Mouse (Mus musculus) ZHBTc4 (cell line): Measurements from ENCODE around the gene Cdip1.
A peak's percentile ranks its signal among the peaks of the same experiment; 100 is the strongest.

Experiments
- DNase-seq: peaks from one replicate; pipeline ENCODE4 v3.0.0-alpha.2; 2011; ENCODE audit warnings: low read depth, low spot score

The Cdip1 gene

GRCm38 (mm10) chr16:4773289-4773970 lies 16.7 kb downstream of the Cdip1 start:
- DNase-seq = no peak

DNA sequence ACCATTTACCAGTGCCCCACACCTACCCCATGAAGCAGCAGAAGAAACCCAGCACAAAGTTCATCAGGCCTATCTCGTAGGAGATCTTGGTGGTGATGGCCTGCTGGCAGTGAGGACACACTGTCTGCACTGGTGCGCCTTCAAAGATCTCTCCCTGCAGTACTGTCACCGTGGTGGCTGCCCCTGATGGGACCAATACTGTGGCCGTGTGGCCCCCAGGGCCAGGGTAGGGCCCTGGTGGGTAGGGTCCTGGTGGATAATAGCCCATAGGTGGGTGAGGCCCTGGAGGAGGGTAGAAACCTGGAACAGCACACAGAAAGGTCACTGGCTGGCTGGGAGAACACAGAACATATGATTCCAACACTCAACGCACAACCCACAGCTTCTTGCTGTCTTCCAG lies 21.4 kb downstream of the Cdip1 start:
- no peak for DNase-seq

DNA sequence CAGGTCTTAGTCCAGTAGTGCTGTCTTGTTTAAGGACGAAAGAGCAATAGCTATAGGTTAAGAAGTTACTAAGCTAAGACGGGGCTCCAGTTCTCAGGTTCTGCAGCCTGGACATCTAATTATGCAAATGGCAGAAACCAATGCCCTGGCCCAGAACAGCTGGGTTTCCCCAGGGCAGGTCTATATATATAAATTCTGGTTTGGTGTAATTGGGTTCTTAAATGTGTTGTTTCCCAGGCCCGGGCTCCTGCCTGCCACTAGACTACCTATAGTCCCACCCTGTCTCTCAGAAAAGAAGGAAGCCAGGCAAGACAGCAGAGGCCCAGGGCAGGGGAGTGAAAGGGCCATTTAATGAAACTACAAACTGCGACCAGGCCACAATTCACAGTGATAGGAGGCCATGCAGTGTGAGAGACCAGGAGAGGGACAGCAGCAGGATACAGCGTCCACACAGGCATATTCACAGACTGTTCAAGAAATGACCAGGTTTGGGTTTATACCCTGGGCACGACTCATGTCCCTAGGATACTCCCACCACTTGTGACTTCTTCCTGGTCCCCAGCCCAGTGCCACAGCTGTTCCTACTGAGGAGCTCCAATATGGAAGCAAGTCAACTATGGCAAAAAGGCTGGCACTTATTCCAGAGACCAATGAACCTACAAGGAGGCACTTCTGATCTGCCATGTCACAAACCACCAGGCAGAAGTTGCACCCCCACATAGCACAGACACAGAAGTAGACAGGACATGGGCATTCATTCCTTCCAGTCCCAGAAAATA lies 22.9 kb downstream of the Cdip1 start:
- DNase-seq = no peak

- no peak for DNase-seq
Observed at GRCm38 (mm10) chr16:4765852-4766251, 24.2 kb downstream of the Cdip1 start.

GRCm38 (mm10) chr16:4763276-4763675 lies 26.8 kb downstream of the Cdip1 start:
- DNase-seq = peak; percentile 68

DNA sequence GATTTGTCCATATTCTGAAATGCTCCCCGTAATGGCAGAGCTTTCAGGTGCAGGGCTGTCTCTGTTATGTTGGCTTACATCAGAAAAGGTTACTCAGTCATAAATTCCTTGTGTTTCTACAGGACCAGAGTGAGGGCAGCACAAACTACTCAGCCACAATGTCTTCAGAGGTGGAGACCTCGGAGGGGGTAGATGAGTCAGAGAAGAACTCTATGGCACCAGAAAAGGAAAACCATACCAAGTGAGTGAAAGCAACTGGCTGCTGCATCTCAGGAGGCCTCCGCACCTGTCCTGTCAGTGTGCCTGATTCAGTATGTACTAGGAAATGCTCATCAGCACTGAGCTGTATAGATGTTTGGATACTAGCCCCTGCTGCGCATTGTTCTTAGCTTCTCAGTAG lies 27.7 kb downstream of the Cdip1 start:
- DNase-seq = no peak

DNA sequence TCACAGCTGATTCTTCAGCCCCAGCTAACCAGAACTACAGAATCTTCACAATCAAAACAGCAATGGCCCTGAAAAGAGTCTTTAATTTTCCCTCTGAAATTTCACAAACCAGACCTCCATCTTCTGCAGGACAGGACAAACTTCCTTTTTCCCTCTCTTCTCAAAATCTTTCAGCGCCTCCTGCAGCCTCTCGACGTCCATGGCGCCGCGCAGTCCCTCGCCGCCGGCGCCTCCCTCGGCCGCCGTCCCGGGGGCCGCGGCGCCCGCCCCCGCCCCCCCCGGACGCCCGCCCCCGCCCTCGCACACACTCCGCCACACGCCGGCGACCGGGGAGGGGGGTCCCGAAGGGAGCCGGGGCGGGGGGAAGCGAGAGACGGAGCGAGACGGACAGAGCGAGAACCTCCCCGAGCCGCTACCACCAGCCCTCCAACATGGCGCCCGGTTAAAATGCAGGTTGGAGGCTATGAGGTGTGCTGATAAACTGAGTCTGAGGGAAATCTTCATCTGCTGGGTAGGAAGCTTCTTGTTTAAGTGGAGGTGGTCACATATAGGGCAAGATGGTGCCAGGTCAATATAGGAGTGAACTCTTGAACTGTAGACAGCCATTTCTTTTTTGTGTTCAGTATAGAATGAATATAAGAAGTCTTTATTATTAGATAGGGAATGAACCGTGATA lies 33.3 kb downstream of the Cdip1 start:
- peak; percentile 39 for DNase-seq

DNA sequence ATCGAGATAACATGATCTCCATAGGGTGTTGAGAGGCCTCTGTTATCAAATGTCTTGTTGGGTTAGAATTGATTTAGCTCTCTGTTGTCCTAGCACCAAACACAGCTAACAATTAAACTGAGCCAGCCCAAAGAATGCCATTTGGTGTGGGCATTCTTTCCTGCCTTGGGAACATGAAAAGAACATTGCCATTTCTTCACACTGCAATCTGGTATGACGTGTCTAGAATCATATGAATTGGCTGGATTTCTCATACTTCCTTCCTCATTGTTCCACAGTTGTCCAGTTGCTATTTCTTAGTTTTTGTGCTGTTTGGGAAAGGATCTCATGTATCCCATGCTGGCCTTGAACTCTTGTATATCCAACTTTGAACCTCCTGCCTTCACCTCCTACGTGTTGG lies 36.0 kb downstream of the Cdip1 start:
- DNase-seq = no peak

DNA sequence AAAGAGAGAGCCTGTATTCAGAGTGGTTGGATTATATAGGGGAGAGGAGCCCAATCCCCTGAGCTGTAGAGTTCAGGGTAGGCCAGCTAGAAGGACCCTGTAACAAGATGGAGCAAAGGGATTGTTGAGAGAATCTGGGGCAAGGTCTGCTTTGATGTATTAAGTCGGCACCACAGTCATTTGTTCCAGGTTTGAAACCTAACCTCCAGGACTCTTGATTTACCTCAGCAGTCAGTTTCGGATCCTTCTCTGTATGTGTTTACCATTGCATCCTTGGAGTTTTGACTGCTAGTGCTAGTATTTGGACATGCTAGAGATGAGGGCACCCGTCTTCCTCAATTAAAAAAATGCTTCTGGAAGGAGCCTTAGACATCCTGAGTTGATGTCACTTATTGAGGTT lies 37.9 kb downstream of the Cdip1 start:
- no peak for DNase-seq

- no peak for DNase-seq
Observed at GRCm38 (mm10) chr16:4742186-4742585, 47.9 kb downstream of the Cdip1 start.

DNA sequence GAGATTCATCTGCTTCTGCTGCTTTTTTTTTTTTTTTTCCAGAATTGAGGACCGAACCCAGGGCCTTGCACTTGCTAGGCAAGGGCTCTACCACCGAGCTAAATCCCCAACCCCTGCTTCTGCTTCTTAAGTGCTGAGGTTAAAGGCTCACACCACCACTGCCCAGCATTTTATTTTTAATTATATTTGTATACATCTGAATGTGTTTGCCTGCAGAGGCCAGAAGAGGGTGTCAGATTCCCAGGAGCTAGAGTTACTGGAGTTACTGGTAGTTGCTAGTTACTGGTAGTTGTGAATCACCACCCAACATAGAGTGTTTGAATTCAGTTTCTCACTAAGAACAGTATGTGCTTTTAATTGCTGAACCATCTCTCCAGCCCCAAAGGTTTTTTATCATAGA lies 50.1 kb downstream of the Cdip1 start:
- no peak for DNase-seq

DNA sequence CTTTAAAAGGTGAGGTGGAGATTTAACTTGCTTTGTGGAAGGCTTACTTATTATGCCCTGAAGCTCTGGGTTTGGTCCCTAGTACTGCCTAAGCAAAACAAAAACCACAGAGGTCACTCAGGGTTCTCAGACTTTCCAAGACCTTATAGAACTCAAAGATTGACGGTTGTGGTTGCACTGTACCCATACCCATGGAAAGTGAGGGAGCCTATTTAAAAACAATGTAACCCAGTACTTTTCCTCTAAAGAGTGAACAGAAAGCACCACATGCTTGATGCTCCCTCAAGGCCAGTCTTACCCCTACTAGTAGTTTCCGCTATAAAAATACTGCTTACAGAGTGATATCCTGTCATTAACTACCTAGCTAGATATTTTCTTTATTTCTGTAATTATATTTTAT lies 53.8 kb downstream of the Cdip1 start:
- no peak for DNase-seq

GRCm38 (mm10) chr16:4730776-4731358 lies 59.2 kb downstream of the Cdip1 start:
- DNase-seq = no peak

- no peak for DNase-seq
Observed at GRCm38 (mm10) chr16:4727963-4728362, 62.1 kb downstream of the Cdip1 start.

- no peak for DNase-seq
Observed at GRCm38 (mm10) chr16:4727526-4727925, 62.6 kb downstream of the Cdip1 start.

GRCm38 (mm10) chr16:4726528-4727128 lies 63.5 kb downstream of the Cdip1 start:
- peak; percentile 64 for DNase-seq

DNA sequence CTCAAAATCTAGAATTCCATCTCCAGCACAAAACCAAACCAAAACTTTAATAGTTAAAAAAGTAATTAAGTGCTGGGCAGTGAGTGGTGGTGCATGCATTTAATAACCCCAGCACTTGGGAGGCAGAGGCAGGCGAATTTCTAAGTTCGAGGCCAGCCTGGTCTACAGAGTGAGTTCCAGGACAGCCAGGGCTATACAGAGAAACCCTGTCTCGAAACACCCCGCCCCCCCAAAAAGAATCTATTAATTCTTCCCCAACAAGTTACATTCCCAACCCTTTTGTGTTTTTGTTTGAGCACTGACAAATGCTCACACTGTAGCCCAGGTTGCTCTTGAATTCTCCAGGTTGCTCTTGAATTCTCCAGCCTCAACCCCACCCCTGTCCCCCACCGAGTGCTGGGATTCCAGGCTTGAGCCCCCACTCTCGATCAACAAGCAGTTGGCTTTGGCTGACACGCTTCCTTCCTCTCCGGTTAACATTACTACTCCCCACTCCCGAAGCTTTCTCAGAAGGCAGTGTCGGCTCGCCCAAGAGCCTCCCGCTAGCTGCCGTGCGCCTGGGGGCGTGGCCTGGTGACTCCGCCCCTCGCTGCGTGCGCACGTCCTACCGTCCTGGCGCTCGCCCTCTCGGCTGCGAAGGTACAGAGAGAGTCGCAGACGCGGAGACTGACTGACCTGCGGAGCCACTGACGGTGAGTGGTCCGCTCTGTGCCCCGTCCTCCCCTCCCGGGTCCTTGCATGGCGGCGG lies 64.1 kb downstream of the Cdip1 start, which contains the start of gene Hmox2:
Gene Hmox2 (plus strand): TSS at position 582 of the 748 bp plus-strand sequence.
- peak; percentile 96 for DNase-seq

GRCm38 (mm10) chr16:4725266-4725665 lies 64.8 kb downstream of the Cdip1 start:
- no peak for DNase-seq

DNA sequence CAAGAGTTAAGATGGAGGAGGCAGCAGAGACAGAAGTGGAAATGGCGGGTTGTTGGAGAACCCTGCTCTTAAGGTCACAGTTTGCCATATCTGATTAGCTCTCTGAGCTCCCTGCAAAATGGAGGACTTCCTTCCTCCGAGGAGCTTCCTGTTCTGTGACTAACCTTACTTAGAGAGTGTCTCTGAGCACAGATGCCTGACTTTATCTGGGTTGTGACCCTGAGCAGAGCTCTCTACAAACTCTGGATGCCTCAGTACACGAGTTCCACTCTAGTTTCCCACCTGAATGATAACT lies 67.2 kb downstream of the Cdip1 start:
- DNase-seq = no peak

DNA sequence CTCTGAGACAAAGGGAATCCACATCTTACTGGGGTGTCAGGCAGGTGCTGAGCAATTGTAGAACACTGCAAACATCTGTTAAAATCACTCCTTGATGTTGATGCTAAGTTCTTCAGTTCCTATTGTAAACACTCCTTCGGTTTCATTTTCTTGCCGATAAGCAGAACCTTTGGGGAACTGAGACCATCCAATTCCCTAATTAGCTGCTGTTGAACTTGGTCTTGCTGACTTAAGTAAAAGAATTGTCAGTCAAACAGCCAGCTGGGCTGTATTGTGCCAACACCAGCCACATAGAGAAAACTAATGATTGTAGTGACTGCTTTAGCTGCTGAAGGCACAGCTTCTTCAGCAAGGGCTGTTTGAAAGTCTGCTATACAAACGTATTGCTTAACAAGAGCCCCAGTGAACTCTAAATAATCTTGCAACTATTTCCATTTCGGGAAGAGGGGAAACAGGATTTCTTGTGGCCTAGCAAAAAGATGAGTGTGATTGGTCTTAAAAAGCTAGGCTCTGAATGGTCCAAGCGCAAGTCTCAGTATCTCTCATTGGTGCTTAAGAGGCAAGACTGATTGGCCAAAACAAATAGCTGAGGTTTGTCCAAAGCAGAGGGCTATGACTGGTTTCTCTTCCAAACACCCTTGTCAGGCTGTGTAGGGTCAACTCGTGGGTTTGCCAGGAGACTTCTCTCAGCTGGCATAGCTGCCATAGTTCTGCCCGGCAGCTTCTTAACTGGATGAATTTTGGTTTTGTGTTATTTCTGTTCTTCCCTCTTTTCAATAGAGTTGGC lies 67.8 kb downstream of the Cdip1 start:
- DNase-seq = no peak
